Mouse (Mus musculus): ENCODE measurements around the gene Ipo8. TPM values are rescaled to one million over a fixed set of nuclear protein-coding genes. Genes with fewer than 3 reads are reported as not detected.

Ipo8 gene
- polyA plus RNA-seq, 1 experiment from 2014 or later = 24.5 TPM

DNA sequence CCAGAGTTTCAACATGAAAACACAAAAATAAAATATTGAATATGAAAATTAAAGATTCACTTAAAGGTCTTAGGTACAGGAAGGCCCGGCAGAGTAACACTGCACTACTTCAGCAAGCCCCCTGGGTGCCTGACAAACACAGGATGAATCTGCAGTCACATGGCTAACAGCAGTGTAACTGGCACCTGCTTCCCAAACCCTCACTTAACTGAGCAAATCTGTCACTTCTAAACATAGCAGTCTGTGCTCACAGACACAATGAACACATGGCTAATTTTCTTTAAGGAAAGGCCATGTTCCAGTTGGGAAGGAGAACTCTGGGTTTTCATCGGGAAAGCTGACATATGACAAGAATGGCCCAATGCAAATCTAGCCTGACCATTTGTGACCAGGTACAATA, 36.1 kb downstream of the Ipo8 start:
- peaks cover 40% of the 10 kb centered on the region for H3K36me3 ChIP-seq
- H3K27ac ChIP-seq = no peak overlapping the region
- no peaks in the 10 kb centered on the region for H3K4me1 ChIP-seq
- no peak overlapping the region for H3K9ac ChIP-seq
- no peak overlapping the region for H3K4me3 ChIP-seq
- no peak overlapping the region for H3K4me2 ChIP-seq (replicated peaks)
- H3K9me3 ChIP-seq = no peaks in the 10 kb centered on the region
- ATAC-seq (ENCODE audit: low FRiP score, low read depth) = no peak
- WGBS = 91% methylated on average over 2 of the region's 2 CpGs
- no peaks in the 10 kb centered on the region for H3K27me3 ChIP-seq (replicated peaks)

- H3K36me3 ChIP-seq = peaks cover 48% of the 10 kb centered on the region
- WGBS = 93% methylated on average over 9 of the region's 9 CpGs
- no peaks in the 10 kb centered on the region for H3K27me3 ChIP-seq (replicated peaks)
- no peak overlapping the region for H3K9ac ChIP-seq
- H3K4me1 ChIP-seq = no peaks in the 10 kb centered on the region
- no peak for ATAC-seq (ENCODE audit: low FRiP score, low read depth)
- no peaks in the 10 kb centered on the region for H3K9me3 ChIP-seq
- H3K4me3 ChIP-seq = no peak overlapping the region
- H3K27ac ChIP-seq = no peak overlapping the region
- no peak overlapping the region for H3K4me2 ChIP-seq (replicated peaks)
Observed at GRCm38 (mm10) chr6:148789010-148789673, 42.1 kb downstream of the Ipo8 start.

DNA sequence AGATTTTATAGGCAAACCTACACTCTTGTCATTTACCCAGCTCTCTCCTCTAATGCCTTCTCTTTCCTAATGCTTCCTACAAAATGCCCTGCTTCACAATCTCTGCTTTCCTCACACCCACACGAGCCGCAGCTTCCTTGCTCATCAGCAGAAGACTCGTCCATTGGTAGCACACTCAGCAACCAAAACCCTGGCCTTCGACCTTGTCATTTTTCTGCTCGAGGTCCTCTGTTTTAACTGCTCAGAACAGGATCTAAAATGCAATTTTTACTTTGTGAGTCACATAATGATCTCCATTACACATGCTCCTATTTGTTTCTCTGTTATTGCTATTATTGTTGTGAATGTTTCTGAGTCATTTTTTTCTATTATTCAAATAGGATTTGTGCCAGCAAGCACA, 45.1 kb downstream of the Ipo8 start:
- H3K9ac ChIP-seq = no peak overlapping the region
- 92% methylated on average over 5 of the region's 5 CpGs for WGBS
- no peak overlapping the region for H3K4me3 ChIP-seq
- H3K27ac ChIP-seq = no peak overlapping the region
- H3K4me2 ChIP-seq (replicated peaks) = no peak overlapping the region
- H3K27me3 ChIP-seq (replicated peaks) = no peaks in the 10 kb centered on the region
- no peaks in the 10 kb centered on the region for H3K9me3 ChIP-seq
- H3K4me1 ChIP-seq = no peaks in the 10 kb centered on the region
- peaks cover 56% of the 10 kb centered on the region for H3K36me3 ChIP-seq
- ATAC-seq (ENCODE audit: low FRiP score, low read depth) = no peak

DNA sequence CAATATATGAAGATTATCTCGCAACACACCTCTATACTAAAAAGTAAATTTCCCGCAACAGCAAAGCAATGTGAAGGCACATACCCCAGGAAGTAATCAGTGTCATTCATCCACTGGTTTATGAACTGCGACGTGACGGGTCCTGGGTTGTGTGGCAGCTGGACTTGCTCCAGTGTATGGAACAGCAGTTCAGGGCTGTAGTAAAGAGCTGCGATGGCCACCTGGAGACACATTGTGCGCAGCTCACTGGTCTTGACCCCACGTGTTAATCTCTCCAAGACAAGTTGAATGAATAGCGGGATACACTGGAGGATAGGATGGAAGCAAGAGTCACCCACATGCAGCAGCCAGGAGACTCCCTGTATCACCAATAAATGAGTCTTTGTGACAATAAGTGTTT, 46.8 kb downstream of the Ipo8 start:
- WGBS = 85% methylated on average over 9 of the region's 9 CpGs
- no peak for ATAC-seq (ENCODE audit: low FRiP score, low read depth)
- H3K27ac ChIP-seq = no peak overlapping the region
- no peaks in the 10 kb centered on the region for H3K27me3 ChIP-seq (replicated peaks)
- H3K4me3 ChIP-seq = no peak overlapping the region
- H3K4me1 ChIP-seq = no peaks in the 10 kb centered on the region
- no peak overlapping the region for H3K9ac ChIP-seq
- no peak overlapping the region for H3K4me2 ChIP-seq (replicated peaks)
- H3K36me3 ChIP-seq = peaks cover 61% of the 10 kb centered on the region
- H3K9me3 ChIP-seq = no peaks in the 10 kb centered on the region

GRCm38 (mm10) chr6:148776236-148776635, 55.0 kb downstream of the Ipo8 start:
- Histone ChIP-seq H3K4me2 (replicated peaks) (no peak overlapping the region), H3K9ac (no peak overlapping the region), H3K4me3 (no peak overlapping the region), H3K36me3 (peaks cover 65% of the 10 kb centered on the region), H3K9me3 (no peaks in the 10 kb centered on the region), H3K4me1 (no peaks in the 10 kb centered on the region), H3K27me3 (replicated peaks) (no peaks in the 10 kb centered on the region), H3K27ac (no peak overlapping the region)
- ATAC-seq (ENCODE audit: low FRiP score, low read depth) = no peak
- 99% methylated on average over 2 of the region's 2 CpGs for WGBS

GRCm38 (mm10) chr6:148771423-148771822, 59.8 kb downstream of the Ipo8 start:
- Histone ChIP-seq H3K27me3 (replicated peaks) (no peaks in the 10 kb centered on the region), H3K36me3 (peaks cover 42% of the 10 kb centered on the region), H3K27ac (no peak overlapping the region), H3K9me3 (no peaks in the 10 kb centered on the region), H3K4me1 (no peaks in the 10 kb centered on the region), H3K4me3 (no peak overlapping the region), H3K9ac (no peak overlapping the region), H3K4me2 (replicated peaks) (no peak overlapping the region)
- no peak for ATAC-seq (ENCODE audit: low FRiP score, low read depth)
- 87% methylated on average over 3 of the region's 3 CpGs for WGBS

DNA sequence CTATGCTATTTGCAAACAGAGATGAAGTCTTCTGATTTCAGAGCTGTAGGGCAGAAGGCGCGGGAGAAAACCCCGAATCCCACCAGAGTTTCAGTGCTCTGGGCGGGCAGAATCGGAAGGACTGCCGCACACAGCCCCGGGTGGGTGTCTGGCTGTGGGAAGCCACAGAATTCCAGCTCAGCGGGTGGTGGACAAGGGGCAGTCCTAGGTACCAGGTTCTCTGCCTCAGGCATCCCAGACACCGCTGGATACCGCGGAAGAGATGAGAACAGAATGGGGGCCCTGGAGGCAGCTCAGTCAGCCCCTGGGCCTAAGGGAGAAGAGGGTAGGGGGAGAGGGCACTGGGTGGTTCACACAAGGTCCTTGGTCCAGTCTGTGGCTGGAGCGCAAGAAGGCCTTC, 62.8 kb downstream of the Ipo8 start:
- Histone ChIP-seq H3K4me3 (no peak overlapping the region), H3K27ac (no peak overlapping the region), H3K4me1 (no peaks in the 10 kb centered on the region), H3K27me3 (replicated peaks) (no peaks in the 10 kb centered on the region), H3K36me3 (peaks cover 16% of the 10 kb centered on the region), H3K4me2 (replicated peaks) (no peak overlapping the region), H3K9ac (no peak overlapping the region), H3K9me3 (no peaks in the 10 kb centered on the region)
- ATAC-seq (ENCODE audit: low FRiP score, low read depth) = no peak
- WGBS = 88% methylated on average over 12 of the region's 12 CpGs

DNA sequence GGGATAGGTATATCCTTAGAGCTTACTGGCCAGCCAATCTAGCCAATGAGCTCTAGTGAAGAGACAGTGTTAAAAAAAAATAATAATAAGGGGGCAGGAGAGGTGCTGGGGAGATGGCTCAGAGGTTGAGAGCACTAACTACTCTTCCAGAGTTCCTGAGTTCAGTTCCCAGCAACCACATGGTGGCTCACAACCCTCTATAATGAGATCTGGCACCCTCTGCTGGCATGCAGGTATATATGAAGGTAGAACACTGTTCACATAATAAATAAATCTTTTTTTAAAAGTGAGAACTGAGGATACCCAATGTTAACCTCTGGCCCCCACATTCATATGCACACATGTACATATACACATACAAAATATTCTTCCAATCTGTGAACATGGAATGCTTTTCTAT, 64.0 kb downstream of the Ipo8 start:
- H3K27me3 ChIP-seq (replicated peaks) = no peaks in the 10 kb centered on the region
- no peak overlapping the region for H3K4me3 ChIP-seq
- no peaks in the 10 kb centered on the region for H3K9me3 ChIP-seq
- no peak overlapping the region for H3K9ac ChIP-seq
- no peaks in the 10 kb centered on the region for H3K4me1 ChIP-seq
- H3K27ac ChIP-seq = no peak overlapping the region
- no peak overlapping the region for H3K4me2 ChIP-seq (replicated peaks)
- no peak for ATAC-seq (ENCODE audit: low FRiP score, low read depth)
- H3K36me3 ChIP-seq = peaks cover 8% of the 10 kb centered on the region

- H3K4me1 ChIP-seq = no peaks in the 10 kb centered on the region
- H3K36me3 ChIP-seq = no peaks in the 10 kb centered on the region
Observed at GRCm38 (mm10) chr6:148761967-148762712, 69.1 kb downstream of the Ipo8 start.

DNA sequence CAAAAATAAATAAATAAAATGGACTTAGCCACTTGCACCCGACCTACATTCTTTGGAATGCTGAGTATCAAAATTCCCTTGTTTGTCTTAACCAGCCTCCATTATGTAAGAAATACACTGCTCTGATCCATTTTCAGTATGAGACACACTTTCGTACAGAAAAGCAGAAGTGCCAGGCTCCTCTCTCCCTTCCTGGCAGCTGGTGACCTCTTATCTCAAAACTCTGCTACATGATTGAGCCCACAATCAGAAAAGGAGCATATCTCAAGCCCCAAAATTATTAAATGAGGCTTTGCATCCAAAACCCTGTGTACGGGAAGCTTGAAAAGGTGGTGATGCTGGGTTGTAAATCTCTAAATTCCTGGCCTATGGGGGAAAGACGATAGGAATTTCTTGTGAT, 69.8 kb downstream of the Ipo8 start:
- Histone ChIP-seq H3K4me1 (no peaks in the 10 kb centered on the region), H3K9ac (no peak overlapping the region), H3K4me3 (no peak overlapping the region), H3K36me3 (no peaks in the 10 kb centered on the region), H3K4me2 (replicated peaks) (no peak overlapping the region), H3K9me3 (no peaks in the 10 kb centered on the region), H3K27ac (no peak overlapping the region), H3K27me3 (replicated peaks) (no peaks in the 10 kb centered on the region)
- 88% methylated on average over 4 of the region's 4 CpGs for WGBS
- no peak for ATAC-seq (ENCODE audit: low FRiP score, low read depth)

More at GRCm38 (mm10) chr6:148761967-148762712, 69.1 kb downstream of the Ipo8 start:
- WGBS = 96% methylated on average over 3 of the region's 3 CpGs
- H3K4me2 ChIP-seq (replicated peaks) = no peak overlapping the region
- no peak overlapping the region for H3K27ac ChIP-seq
- H3K27me3 ChIP-seq (replicated peaks) = no peaks in the 10 kb centered on the region
- H3K4me3 ChIP-seq = no peak overlapping the region
- ATAC-seq (ENCODE audit: low FRiP score, low read depth) = no peak
- H3K9me3 ChIP-seq = no peaks in the 10 kb centered on the region
- H3K9ac ChIP-seq = no peak overlapping the region

DNA sequence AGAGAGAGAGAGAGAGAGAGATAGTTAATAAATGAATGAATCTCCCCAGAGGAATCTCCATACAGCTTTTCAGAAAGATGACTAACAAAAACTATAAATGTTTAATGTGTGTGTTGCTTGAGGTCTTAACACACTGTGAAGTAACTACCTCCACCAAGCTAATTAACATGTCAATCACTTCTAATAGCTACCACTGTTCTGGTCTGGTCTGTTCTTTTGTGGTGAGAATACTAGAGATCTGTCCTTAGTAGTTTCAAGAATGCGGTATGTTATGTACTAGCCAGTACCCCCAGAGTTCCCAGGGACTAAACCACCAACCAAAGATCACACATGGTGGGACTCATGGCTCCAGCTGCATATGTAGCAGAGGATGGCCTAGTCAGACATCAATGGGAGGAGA, 74.7 kb downstream of the Ipo8 start:
- Histone ChIP-seq H3K27me3 (replicated peaks) (no peaks in the 10 kb centered on the region), H3K4me3 (no peak overlapping the region), H3K4me1 (no peaks in the 10 kb centered on the region), H3K27ac (no peak overlapping the region), H3K4me2 (replicated peaks) (no peak overlapping the region), H3K36me3 (no peaks in the 10 kb centered on the region), H3K9ac (no peak overlapping the region), H3K9me3 (no peaks in the 10 kb centered on the region)
- no peak for ATAC-seq (ENCODE audit: low FRiP score, low read depth)
- WGBS = 88% methylated on average over 1 of the region's 1 CpGs

GRCm38 (mm10) chr6:148751400-148751799, 79.9 kb downstream of the Ipo8 start:
- H3K27ac ChIP-seq = no peak overlapping the region
- no peaks in the 10 kb centered on the region for H3K27me3 ChIP-seq (replicated peaks)
- H3K4me3 ChIP-seq = no peak overlapping the region
- H3K9ac ChIP-seq = no peak overlapping the region
- H3K4me2 ChIP-seq (replicated peaks) = no peak overlapping the region
- H3K4me1 ChIP-seq = no peaks in the 10 kb centered on the region
- ATAC-seq (ENCODE audit: low FRiP score, low read depth) = no peak
- WGBS = 77% methylated on average over 2 of the region's 2 CpGs
- H3K36me3 ChIP-seq = no peaks in the 10 kb centered on the region
- H3K9me3 ChIP-seq = no peaks in the 10 kb centered on the region

DNA sequence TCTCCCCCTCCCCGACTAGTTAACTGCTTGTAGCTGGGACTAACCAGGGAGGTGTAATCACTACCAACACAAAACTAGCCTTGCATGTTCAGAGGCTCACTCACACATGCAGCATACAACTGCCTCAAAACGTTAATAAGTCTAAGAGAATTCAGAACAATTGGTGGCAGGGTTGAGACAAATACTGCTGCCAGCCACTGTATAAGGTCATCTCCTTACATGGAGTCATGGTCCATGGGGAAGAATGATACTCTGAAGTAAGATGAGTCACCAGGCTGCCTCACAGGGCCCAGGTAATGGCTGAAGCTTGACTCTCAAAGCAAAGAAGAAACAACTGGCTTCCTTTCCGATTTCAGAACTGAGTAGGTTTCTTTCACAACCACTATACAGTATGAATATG, 81.1 kb downstream of the Ipo8 start:
- no peak overlapping the region for H3K4me3 ChIP-seq
- H3K9ac ChIP-seq = no peak overlapping the region
- H3K4me1 ChIP-seq = no peaks in the 10 kb centered on the region
- H3K4me2 ChIP-seq (replicated peaks) = no peak overlapping the region
- H3K27me3 ChIP-seq (replicated peaks) = no peaks in the 10 kb centered on the region
- no peaks in the 10 kb centered on the region for H3K36me3 ChIP-seq
- H3K27ac ChIP-seq = no peak overlapping the region
- WGBS = 89% methylated on average over 3 of the region's 3 CpGs
- H3K9me3 ChIP-seq = no peaks in the 10 kb centered on the region
- ATAC-seq (ENCODE audit: low FRiP score, low read depth) = no peak
